ENCODE assay signal across 10 mouse cellular contexts in genomic region chr5:76763731-76764130, GRCm38 (mm10).
DNase-seq lines count a peak whose midpoint lies in the region; ATAC-seq and TF ChIP-seq lines count a peak whose summit lies in the region.
"Had no signal": no experiment of that assay in that cellular context is flagged by ENCODE, and none has a peak within 500 bp of the region (broad histone marks: within the 10 kb centered on the region; RNA-seq: fewer than 3 reads in every experiment).

No protein-coding gene starts in this region.

- H3K4me1 ChIP-seq in lung, embryonic 16.5 days (replicated peaks; ENCODE audit: control insufficient read depth, insufficient read depth, low read length): peaks cover 10% of the 10 kb centered on the region; the same call in 1 of the 2 replicates
- H3K4me1 ChIP-seq in forebrain, embryonic 13.5 days: peaks cover 43% of the 10 kb centered on the region
- peaks cover 31% of the 10 kb centered on the region for H3K4me1 ChIP-seq in limb, embryonic 15.5 days
- 0 out of 2 replicates have a peak, but pooled peaks cover 3% of the 10 kb centered on the region for H3K4me1 ChIP-seq in stomach, postnatal 0 days (replicated peaks; ENCODE audit: control insufficient read depth, insufficient read depth)

- no peak for TF ChIP-seq EP300 in stomach, postnatal 0 days (optimal IDR thresholded peaks at IDR 0.05)

- H3K4me3 ChIP-seq in lung, embryonic 16.5 days (ENCODE audit: low read length): no peak overlapping the region
- no peak overlapping the region for H3K4me3 ChIP-seq in forebrain, embryonic 13.5 days
- no peak overlapping the region for H3K4me3 ChIP-seq in limb, embryonic 15.5 days
- H3K4me3 ChIP-seq in stomach, postnatal 0 days (ENCODE audit: low read depth, low read length): no peak overlapping the region

- ATAC-seq in lung, embryonic 16.5 days (ENCODE audit: low read depth): 0 out of 2 replicates have a peak, but pooled peaks have one; percentile 37
- ATAC-seq in forebrain, embryonic 13.5 days: no peak
- ATAC-seq in limb, embryonic 15.5 days (ENCODE audit: insufficient number of reproducible peaks, low FRiP score, low TSS enrichment, low read depth): no peak
- ATAC-seq in stomach, postnatal 0 days (ENCODE audit: low FRiP score, low TSS enrichment): no peak

- WGBS in lung, embryonic 16.5 days: 35% methylated on average over 6 of the region's 6 CpGs
- 43% methylated on average over 6 of the region's 6 CpGs for WGBS in forebrain, embryonic 13.5 days
- 34% methylated on average over 6 of the region's 6 CpGs for WGBS in limb, embryonic 15.5 days
- 28% methylated on average over 6 of the region's 6 CpGs for WGBS in stomach, postnatal 0 days

- no peak overlapping the region for H3K9ac ChIP-seq in lung, embryonic 16.5 days (ENCODE audit: low read length)
- H3K9ac ChIP-seq in forebrain, embryonic 13.5 days: no peak overlapping the region
- H3K9ac ChIP-seq in limb, embryonic 15.5 days: no peak overlapping the region
- no peak overlapping the region for H3K9ac ChIP-seq in stomach, postnatal 0 days (ENCODE audit: low read length)

- H3K36me3 ChIP-seq in lung, embryonic 16.5 days (ENCODE audit: control insufficient read depth, insufficient read depth, low read length): no peaks in the 10 kb centered on the region
- H3K36me3 ChIP-seq in forebrain, embryonic 13.5 days (ENCODE audit: poor library complexity, severe bottlenecking): peaks cover 37% of the 10 kb centered on the region
- no peaks in the 10 kb centered on the region for H3K36me3 ChIP-seq in limb, embryonic 15.5 days
- H3K36me3 ChIP-seq in stomach, postnatal 0 days (ENCODE audit: control insufficient read depth, insufficient read depth, low read length): no peaks in the 10 kb centered on the region

- H3K9me3 ChIP-seq in lung, embryonic 16.5 days (ENCODE audit: control insufficient read depth, low read length): no peaks in the 10 kb centered on the region
- 0 out of 2 replicates have a peak, but pooled peaks cover 5% of the 10 kb centered on the region for H3K9me3 ChIP-seq in forebrain, embryonic 13.5 days (replicated peaks)
- no peaks in the 10 kb centered on the region for H3K9me3 ChIP-seq in limb, embryonic 15.5 days
- no peaks in the 10 kb centered on the region for H3K9me3 ChIP-seq in stomach, postnatal 0 days (ENCODE audit: control insufficient read depth, low read length)

- no peak for DNase-seq in lung, postnatal 14 days
- no peak for DNase-seq in stomach, postnatal 0 days (ENCODE audit: low spot score)
- no peak for DNase-seq in adrenal gland, postnatal 4 days (ENCODE audit: low spot score in 2 of 2)
- DNase-seq in thymus, postnatal 36 days: no peak
- DNase-seq: gastrocnemius, postnatal 36 days; heart, postnatal 36 days; kidney, postnatal 10 days had no signal

- no peaks in the 10 kb centered on the region for H3K27me3 ChIP-seq in lung, embryonic 16.5 days (ENCODE audit: control insufficient read depth, insufficient read depth, low read depth, low read length)
- H3K27me3 ChIP-seq in forebrain, embryonic 13.5 days: no peaks in the 10 kb centered on the region
- H3K27me3 ChIP-seq in limb, embryonic 15.5 days: no peaks in the 10 kb centered on the region
- H3K27me3 ChIP-seq in stomach, postnatal 0 days (ENCODE audit: control insufficient read depth, insufficient read depth, low read length): no peaks in the 10 kb centered on the region

- no peak for TF ChIP-seq CTCF in stomach, postnatal 0 days (IDR thresholded peaks at IDR 0.05; ENCODE audit: low read depth)

- peak overlapping the region; percentile 31 for H3K27ac ChIP-seq in lung, embryonic 16.5 days (ENCODE audit: low read length)
- peak overlapping the region; percentile 77 for H3K27ac ChIP-seq in forebrain, embryonic 13.5 days
- H3K27ac ChIP-seq in limb, embryonic 15.5 days: peak overlapping the region; percentile 12; the same call in 1 of the 2 replicates
- no peak overlapping the region for H3K27ac ChIP-seq in stomach, postnatal 0 days (replicated peaks)

- peak overlapping the region; percentile 32 for H3K4me2 ChIP-seq in lung, embryonic 16.5 days (ENCODE audit: low read depth, low read length)
- no peak overlapping the region for H3K4me2 ChIP-seq in forebrain, embryonic 13.5 days
- H3K4me2 ChIP-seq in limb, embryonic 15.5 days: peak overlapping the region; percentile 27; the same call in 1 of the 2 replicates
- peak overlapping the region; percentile 6; the same call in 1 of the 2 replicates for H3K4me2 ChIP-seq in stomach, postnatal 0 days (replicated peaks; ENCODE audit: low read depth)
